Mouse (Mus musculus) intestine, postnatal 0 days (tissue): ENCODE measurements around the gene Dbn1. TPM values are rescaled to one million over a fixed set of nuclear protein-coding genes. Genes with fewer than 3 reads are reported as not detected.

Experiments
- ATAC-seq: fragments of 200-750 bp; cut with Nextera tagmentation; 2 replicates; pipeline ENCODE4 v1.8.0; 2017; ENCODE audit warnings: mild to moderate bottlenecking, moderate TSS enrichment, moderate library complexity
- H3K27ac ChIP-seq: fragments of 300-500 bp; sonication (generic); 2 replicates; pipeline ENCODE4 v1.5.1; 2014; ENCODE audit warnings: mild to moderate bottlenecking, low read depth, low read length, moderate library complexity
- H3K27me3 ChIP-seq: fragments of 300-500 bp; sonication (generic); replicated peaks from 2 replicates; pipeline ENCODE4 v1.6.1; 2014; ENCODE audit warnings: low read length, mixed read lengths; ENCODE audit not compliant: control insufficient read depth, insufficient read depth
- H3K36me3 ChIP-seq: fragments of 300-500 bp; sonication (generic); 2 replicates; pipeline ENCODE4 v1.6.1; 2014; ENCODE audit warnings: mild to moderate bottlenecking, moderate library complexity; ENCODE audit not compliant: control insufficient read depth, insufficient read depth
- H3K4me1 ChIP-seq: fragments of 300-500 bp; sonication (generic); replicated peaks from 2 replicates; pipeline ENCODE4 v1.6.1; 2014; ENCODE audit warnings: antibody characterized with exemption, low read length, mixed read lengths; ENCODE audit not compliant: control insufficient read depth, insufficient read depth
- H3K4me2 ChIP-seq: fragments of 300-500 bp; sonication (generic); replicated peaks from 2 replicates; pipeline ENCODE4 v1.6.1; 2014; ENCODE audit warnings: low read depth, mild to moderate bottlenecking, moderate library complexity
- H3K4me3 ChIP-seq: fragments of 300-500 bp; sonication (generic); 2 replicates; pipeline ENCODE4 v1.5.1; 2014; ENCODE audit warnings: low read depth, low read length
- H3K9ac ChIP-seq: fragments of 300-500 bp; sonication (generic); 2 replicates; pipeline ENCODE4 v1.6.1; 2014; ENCODE audit warnings: mild to moderate bottlenecking, low read depth, low read length
- H3K9me3 ChIP-seq: fragments of 300-500 bp; sonication (generic); 2 replicates; pipeline ENCODE4 v1.6.1; 2016; ENCODE audit warnings: mixed run types; ENCODE audit not compliant: control insufficient read depth
- CTCF ChIP-seq: sonication (generic); IDR thresholded peaks from 2 replicates; pipeline ENCODE4 v1.5.1; 2016; ENCODE audit warnings: low read depth, mild to moderate bottlenecking, control low read depth, antibody characterized with exemption, moderate library complexity
- WGBS: fragments of 180-500 bp; shearing (Covaris S2); extraction: QIAGEN DNeasy Blood & Tissue Kit; methylation state at CpG from one replicate; pipeline ENCODE4 v1.1.7; 2014; 5-methylcytosine and 5-hydroxymethylcytosine counted together
- polyA plus RNA-seq: library from polyadenylated mRNA; unstranded; fragments of >200 nt; fragmentation: Nextera tagmentation; extraction: Ambion mirVana; gene quantifications from 2 replicates; pipeline ENCODE4 v1.2.1, GENCODE M21; 2015

The Dbn1 gene
- polyA plus RNA-seq, 1 experiment from 2014 or later, result 31.3 TPM

DNA sequence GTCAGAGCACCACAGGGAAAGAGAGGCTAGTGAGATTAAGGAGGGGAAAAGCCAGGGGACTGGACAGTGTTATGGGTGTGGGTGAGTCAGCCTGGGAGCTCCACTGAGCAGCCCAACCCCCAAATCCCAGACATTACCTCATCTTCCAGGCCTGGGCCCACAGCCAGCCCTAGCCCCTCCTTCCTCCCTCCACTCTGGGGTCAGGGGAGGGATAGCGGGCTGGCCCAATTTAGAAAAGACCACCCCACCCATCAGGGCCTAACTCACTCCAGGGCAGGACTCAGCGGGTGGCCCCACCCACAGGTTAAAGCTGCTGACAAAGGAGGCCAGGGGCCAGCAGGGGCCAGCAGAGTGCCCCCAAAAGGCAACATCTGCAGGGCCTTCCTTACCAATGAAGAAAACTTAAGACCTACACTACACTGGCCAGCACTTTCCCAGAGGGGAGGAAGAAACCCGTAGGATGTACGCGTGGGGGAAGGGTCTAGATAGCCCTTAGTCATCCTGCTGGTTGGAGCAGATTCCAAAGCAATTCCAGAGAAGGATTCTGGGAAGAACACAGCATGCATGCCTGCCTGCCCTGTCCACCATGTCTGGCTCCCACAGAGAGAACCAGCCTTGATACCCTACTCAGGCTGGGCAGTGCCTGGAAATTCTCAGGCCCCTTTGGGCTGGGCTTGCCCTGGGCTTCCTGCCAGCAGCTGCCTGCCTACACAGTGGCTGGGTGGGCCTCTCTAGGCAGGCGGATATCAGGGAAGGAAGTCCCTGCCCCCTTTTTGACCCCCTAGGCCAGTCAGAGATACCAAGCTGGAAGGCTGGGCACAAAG lies 23.0 kb upstream of the Dbn1 start:
- peak; percentile 48 for ATAC-seq
- H3K4me1 ChIP-seq, result peaks cover 7% of the 10 kb centered on the region
- H3K27me3 ChIP-seq, result no peaks in the 10 kb centered on the region
- peak overlapping the region; percentile 85; the same call in 1 of the 2 replicates for H3K4me3 ChIP-seq
- TF ChIP-seq CTCF, result peak; percentile 60
- H3K27ac ChIP-seq, result peak overlapping the region; percentile 80
- no peaks in the 10 kb centered on the region for H3K9me3 ChIP-seq
- WGBS, result 21% methylated on average over 6 of the region's 6 CpGs
- H3K36me3 ChIP-seq, result peaks cover 43% of the 10 kb centered on the region
- peak overlapping the region; percentile 95 for H3K4me2 ChIP-seq
- no peak overlapping the region; the same call in 1 of the 2 replicates for H3K9ac ChIP-seq

GRCm38 (mm10) chr13:55510332-55510667 lies 22.4 kb upstream of the Dbn1 start:
- no peak overlapping the region for H3K4me3 ChIP-seq
- H3K4me2 ChIP-seq, result peak overlapping the region; percentile 95
- H3K9ac ChIP-seq, result no peak overlapping the region
- H3K9me3 ChIP-seq, result no peaks in the 10 kb centered on the region
- TF ChIP-seq CTCF, result no peak
- peak; percentile 14; the same call in 1 of the 2 replicates for ATAC-seq
- H3K27me3 ChIP-seq, result no peaks in the 10 kb centered on the region
- peaks cover 7% of the 10 kb centered on the region for H3K4me1 ChIP-seq
- 38% methylated on average over 3 of the region's 3 CpGs for WGBS
- peaks cover 49% of the 10 kb centered on the region for H3K36me3 ChIP-seq
- peak overlapping the region; percentile 80 for H3K27ac ChIP-seq

DNA sequence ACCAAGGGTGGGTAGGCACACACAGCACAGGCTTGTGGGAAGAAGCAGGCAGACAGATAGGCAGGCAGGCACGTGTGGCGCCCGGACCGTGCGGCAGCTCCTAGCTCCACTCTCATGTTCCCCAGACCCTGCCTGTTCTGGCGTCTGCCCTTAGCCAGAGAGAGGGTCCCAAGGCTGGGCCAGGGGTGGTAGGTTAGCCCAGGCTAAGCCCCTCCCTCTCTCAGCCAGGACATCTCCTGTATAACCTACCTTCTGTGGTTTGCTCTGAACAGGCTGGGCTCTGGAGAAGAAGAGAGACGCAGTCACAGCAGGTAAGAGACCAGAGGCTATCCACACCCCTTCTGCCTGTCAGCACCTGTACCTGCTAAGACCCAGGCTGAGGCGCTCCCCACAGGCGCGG lies 20.6 kb upstream of the Dbn1 start:
- no peaks in the 10 kb centered on the region for H3K27me3 ChIP-seq
- H3K9ac ChIP-seq, result no peak overlapping the region
- no peak for TF ChIP-seq CTCF
- H3K4me2 ChIP-seq, result no peak overlapping the region
- no peak overlapping the region for H3K4me3 ChIP-seq
- H3K4me1 ChIP-seq, result peaks cover 7% of the 10 kb centered on the region
- H3K27ac ChIP-seq, result no peak overlapping the region
- peaks cover 65% of the 10 kb centered on the region for H3K36me3 ChIP-seq
- 91% methylated on average over 10 of the region's 10 CpGs for WGBS
- H3K9me3 ChIP-seq, result no peaks in the 10 kb centered on the region
- ATAC-seq, result no peak

GRCm38 (mm10) chr13:55507877-55508276 lies 20.0 kb upstream of the Dbn1 start:
- no peaks in the 10 kb centered on the region for H3K9me3 ChIP-seq
- 72% methylated on average over 11 of the region's 11 CpGs for WGBS
- H3K4me3 ChIP-seq, result no peak overlapping the region
- no peak overlapping the region for H3K27ac ChIP-seq
- ATAC-seq, result no peak
- peaks cover 71% of the 10 kb centered on the region for H3K36me3 ChIP-seq
- H3K4me1 ChIP-seq, result peaks cover 7% of the 10 kb centered on the region
- H3K9ac ChIP-seq, result no peak overlapping the region
- no peak overlapping the region for H3K4me2 ChIP-seq
- TF ChIP-seq CTCF, result peak; percentile 42
- no peaks in the 10 kb centered on the region for H3K27me3 ChIP-seq

DNA sequence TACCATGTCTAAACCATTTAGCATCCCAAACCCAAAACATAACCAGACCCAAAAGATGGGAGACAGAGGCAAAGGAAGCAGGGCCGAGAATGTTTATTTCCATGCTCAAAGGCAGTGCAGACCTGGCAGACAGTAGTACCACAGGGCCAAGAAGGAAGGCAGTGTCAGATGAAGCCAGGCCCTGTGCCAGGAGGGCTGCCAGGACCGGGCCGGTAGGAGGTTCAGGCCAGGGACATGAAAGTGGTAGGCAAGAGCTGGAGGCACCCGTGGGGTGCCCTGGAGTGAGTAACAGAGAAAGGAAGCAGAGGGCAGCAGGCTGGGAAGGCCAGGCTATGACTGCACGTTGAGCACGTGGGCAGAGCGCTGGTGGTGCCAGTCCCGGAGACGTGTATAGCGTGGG lies 18.8 kb upstream of the Dbn1 start:
- TF ChIP-seq CTCF, result no peak
- 91% methylated on average over 10 of the region's 10 CpGs for WGBS
- Histone ChIP-seq H3K4me3 (no peak overlapping the region), H3K9me3 (no peaks in the 10 kb centered on the region), H3K36me3 (peaks cover 78% of the 10 kb centered on the region), H3K4me2 (no peak overlapping the region), H3K27ac (no peak overlapping the region), H3K4me1 (peaks cover 7% of the 10 kb centered on the region), H3K9ac (no peak overlapping the region), H3K27me3 (no peaks in the 10 kb centered on the region)
- no peak for ATAC-seq

DNA sequence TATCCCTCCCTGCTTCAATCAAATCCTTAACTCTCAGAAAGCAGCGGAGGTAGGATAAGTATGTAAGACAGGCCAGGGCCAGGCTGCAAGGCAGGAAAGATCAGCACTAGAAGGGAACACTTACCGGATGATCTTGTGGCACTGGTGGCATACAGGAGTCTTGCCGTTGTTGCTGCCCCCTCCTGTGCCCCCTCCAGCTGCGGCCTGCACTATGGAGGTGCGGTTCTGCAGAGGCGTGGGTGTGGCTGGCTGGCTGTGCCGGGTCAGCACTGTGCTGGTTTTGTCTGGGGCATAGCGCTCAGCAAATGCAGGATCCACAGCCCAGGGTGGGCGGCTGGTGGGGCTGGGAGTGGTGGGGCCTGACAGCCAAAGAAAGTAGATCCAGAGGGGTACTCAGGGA lies 17.9 kb upstream of the Dbn1 start:
- Histone ChIP-seq H3K4me1 (no peaks in the 10 kb centered on the region; the same call in 1 of the 2 replicates), H3K27ac (no peak overlapping the region), H3K9ac (no peak overlapping the region), H3K4me3 (no peak overlapping the region), H3K9me3 (no peaks in the 10 kb centered on the region), H3K4me2 (no peak overlapping the region), H3K27me3 (no peaks in the 10 kb centered on the region), H3K36me3 (peaks cover 84% of the 10 kb centered on the region)
- ATAC-seq, result no peak
- WGBS, result 84% methylated on average over 9 of the region's 9 CpGs
- no peak for TF ChIP-seq CTCF
